Mouse (Mus musculus) Patski (cell line): ENCODE measurements around the gene C1qtnf4. TPM values are rescaled to one million over a fixed set of nuclear protein-coding genes. Genes with fewer than 3 reads are reported as not detected.

Source experiments
- ATAC-seq: fragments of 100-300 bp; one replicate; pipeline ENCODE4 v1.8.0; 2021
- CTCF ChIA-PET: fragments of 350-600 bp; sonication (Branson Sonifier 250); formaldehyde crosslinking; loops from one replicate; lab custom pipeline; 2022; ENCODE audit warnings: inconsistent platforms; lab: Charles Lee
- POLR2A ChIA-PET: fragments of 350-600 bp; sonication (Branson Sonifier 250); formaldehyde crosslinking; loops from one replicate; lab custom pipeline; 2022; ENCODE audit warnings: antibody characterized with exemption, inconsistent platforms; lab: Charles Lee
- DNase-seq: peaks from one replicate; pipeline ENCODE4 v3.0.0-alpha.2; 2011; ENCODE audit warnings: low read depth, low spot score
- H3K27me3 ChIP-seq: fragments of 371-371 bp; one replicate; pipeline ENCODE4 v1.5.1; 2021
- CTCF ChIP-seq: fragments of 100-300 bp; IDR thresholded peaks from one replicate; pipeline ENCODE4 v1.5.1; 2021
- in situ Hi-C: fragments of 300-500 bp; cut with MboI; formaldehyde crosslinking; loops from 3 replicates; pipeline ENCODE4 v1.11.1; 2018; ENCODE audit warnings: low pct_unique_long_range_greater_than_20kb, mixed read lengths
- polyA plus RNA-seq: library from polyadenylated mRNA; unstranded; gene quantifications from one replicate; pipeline ENCODE4 v1.2.3, GENCODE M21; 2021

The C1qtnf4 gene
- 0.04 TPM for polyA plus RNA-seq

- ATAC-seq (no peak), DNase-seq (no peak)
- in situ Hi-C loops, result no loop called here
- peaks cover 5% of the 10 kb centered on the region for H3K27me3 ChIP-seq
- POLR2A ChIA-PET, result no interaction called here
- TF ChIP-seq CTCF, result no peak
- CTCF ChIA-PET, result interaction anchor here (1.1 kb wide), 1 partner anchor 13 kb away, joined by 3 read pairs; no protein-coding TSS in a partner anchor
Observed at GRCm38 (mm10) chr2:90885218-90886041, at the start of gene C1qtnf4. TSS of gene C1qtnf4 (plus strand) at chr2:90885860.

- in situ Hi-C loops, result no loop called here
- POLR2A ChIA-PET, result no interaction called here
- no peak for TF ChIP-seq CTCF
- CTCF ChIA-PET, result no interaction called here
- ATAC-seq (no peak), DNase-seq (no peak)
- peaks cover 8% of the 10 kb centered on the region for H3K27me3 ChIP-seq
Observed at GRCm38 (mm10) chr2:90838621-90839020, 47.0 kb upstream of the C1qtnf4 start.

DNA sequence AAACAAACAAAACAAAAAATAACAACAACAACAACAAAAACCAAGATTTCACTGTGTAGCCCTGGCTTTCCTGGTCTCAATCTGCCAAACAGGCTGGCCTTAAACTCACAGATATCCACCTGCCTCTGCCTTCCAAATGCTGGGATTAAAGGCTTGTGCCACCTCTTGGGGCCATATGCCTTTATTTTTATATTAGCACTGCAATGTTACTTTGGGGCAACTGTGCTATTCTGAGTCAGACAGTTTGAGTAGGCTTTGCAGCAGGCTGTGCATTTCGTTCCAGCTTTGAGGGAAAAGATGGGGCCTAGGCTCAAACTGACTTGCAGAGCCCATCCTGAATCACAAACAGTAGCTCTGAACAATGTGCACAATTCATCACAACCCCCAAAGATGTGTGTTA is 42.0 kb upstream of the C1qtnf4 start:
- H3K27me3 ChIP-seq, result no peaks in the 10 kb centered on the region
- no peak for ATAC-seq
- in situ Hi-C loops, result no loop called here
- CTCF ChIA-PET, result no interaction called here
- POLR2A ChIA-PET, result no interaction called here
- TF ChIP-seq CTCF, result no peak
- no peak for DNase-seq

- POLR2A ChIA-PET, result no interaction called here
- H3K27me3 ChIP-seq, result no peaks in the 10 kb centered on the region
- CTCF ChIA-PET, result no interaction called here
- no peak for TF ChIP-seq CTCF
- DNase-seq, result no peak
- ATAC-seq, result no peak
- in situ Hi-C loops, result no loop called here
Observed at GRCm38 (mm10) chr2:90844262-90844661, 41.4 kb upstream of the C1qtnf4 start.

DNA sequence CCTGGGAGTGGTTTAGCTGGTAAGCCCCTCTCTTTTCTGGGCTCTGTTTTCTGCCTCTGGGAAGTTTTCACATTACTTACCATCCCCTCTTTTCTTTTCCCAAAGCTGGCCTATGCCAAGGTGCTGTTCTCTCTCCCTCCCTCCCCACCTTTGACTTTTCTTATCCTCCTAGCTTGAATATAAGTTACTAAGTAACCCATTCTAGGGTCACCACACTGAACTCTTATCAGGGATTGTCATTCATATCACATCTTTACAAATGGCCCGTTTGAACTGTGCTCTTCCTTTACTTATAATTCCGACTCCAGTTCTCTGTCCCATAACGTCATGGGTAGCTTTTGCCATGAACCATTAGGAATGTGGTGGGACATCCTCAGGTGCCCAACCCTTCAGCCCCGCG is 40.4 kb upstream of the C1qtnf4 start:
- POLR2A ChIA-PET, result no interaction called here
- ATAC-seq, result no peak

GRCm38 (mm10) chr2:90846171-90846570 is 39.5 kb upstream of the C1qtnf4 start:
- in situ Hi-C loops, result no loop called here
- ATAC-seq (no peak), DNase-seq (no peak)
- H3K27me3 ChIP-seq, result no peaks in the 10 kb centered on the region
- TF ChIP-seq CTCF, result no peak
- ChIA-PET CTCF (interaction anchor here (1.6 to 1.7 kb wide), 2 partner anchors 13 to 21 kb away, joined by 3 read pairs; no protein-coding TSS in a partner anchor), POLR2A (no interaction called here)

More for the DNA sequence above, 40.4 kb upstream of the C1qtnf4 start:
- CTCF ChIA-PET, result interaction anchor here (0.6 to 1.7 kb wide), 3 partner anchors 12 to 805 kb away, joined by 3 read pairs; partner anchors contain the start of genes Arhgap1 and Zfp408
- DNase-seq, result no peak
- no peaks in the 10 kb centered on the region for H3K27me3 ChIP-seq
- TF ChIP-seq CTCF, result no peak
- in situ Hi-C loops, result no loop called here

DNA sequence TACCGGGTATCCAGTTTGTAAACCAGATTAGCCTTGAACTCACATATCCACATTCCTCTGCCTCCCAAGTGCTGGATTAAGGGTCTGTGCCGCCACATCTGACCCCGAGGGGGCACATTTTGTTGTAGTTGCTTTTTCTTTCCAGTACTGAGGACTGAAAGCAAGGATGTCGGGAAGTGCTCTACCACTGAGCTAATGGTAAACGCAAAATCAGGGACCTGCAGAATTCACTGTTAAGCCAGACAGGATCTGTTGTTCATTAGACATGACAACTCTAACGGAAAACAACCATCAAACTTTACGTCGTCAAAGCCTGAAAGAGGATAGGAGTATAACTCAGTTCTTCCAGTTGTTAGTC is 39.1 kb upstream of the C1qtnf4 start:
- ChIA-PET CTCF (interaction anchor here (1.7 kb wide), 1 partner anchor 14 kb away, joined by 3 read pairs; no protein-coding TSS in a partner anchor), POLR2A (no interaction called here)
- no peaks in the 10 kb centered on the region for H3K27me3 ChIP-seq
- DNase-seq (no peak), ATAC-seq (no peak)
- TF ChIP-seq CTCF, result no peak
- in situ Hi-C loops, result no loop called here

- DNase-seq (peak; percentile 71), ATAC-seq (peak; percentile 91)
- ChIA-PET CTCF (no interaction called here), POLR2A (no interaction called here)
- in situ Hi-C loops, result no loop called here
- no peaks in the 10 kb centered on the region for H3K27me3 ChIP-seq
- TF ChIP-seq CTCF, result no peak
Observed at GRCm38 (mm10) chr2:90846955-90847680, 38.5 kb upstream of the C1qtnf4 start, which contains the start of gene Mtch2. TSS of gene Mtch2 (plus strand) at chr2:90847155.

GRCm38 (mm10) chr2:90847681-90848050 is 38.0 kb upstream of the C1qtnf4 start:
- no peak for TF ChIP-seq CTCF
- in situ Hi-C loops, result no loop called here
- ATAC-seq, result no peak
- no peaks in the 10 kb centered on the region for H3K27me3 ChIP-seq
- ChIA-PET POLR2A (no interaction called here), CTCF (no interaction called here)
- no peak for DNase-seq

DNA sequence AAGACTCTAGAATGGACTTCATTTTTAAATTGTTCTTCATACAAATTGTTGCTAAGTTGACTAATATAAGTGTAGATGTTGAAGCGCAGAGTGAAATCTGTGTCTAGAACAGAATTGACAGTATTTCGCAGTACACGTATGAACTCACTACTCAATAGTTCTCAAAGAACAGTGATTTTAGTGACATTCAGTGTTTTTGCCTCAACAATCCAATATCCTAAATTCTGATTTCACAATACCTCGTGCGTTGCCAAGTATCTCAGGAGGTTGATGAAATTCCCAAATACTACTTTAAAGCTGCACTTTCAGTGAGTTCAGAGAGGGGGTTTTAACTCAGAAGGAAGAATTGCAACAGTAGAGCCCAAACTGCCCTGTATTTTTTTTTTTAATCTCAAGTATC is 37.3 kb upstream of the C1qtnf4 start:
- ChIA-PET CTCF (no interaction called here), POLR2A (no interaction called here)
- ATAC-seq, result no peak
- no peaks in the 10 kb centered on the region for H3K27me3 ChIP-seq
- no peak for DNase-seq
- TF ChIP-seq CTCF, result no peak
- in situ Hi-C loops, result no loop called here

GRCm38 (mm10) chr2:90850401-90850800 is 35.3 kb upstream of the C1qtnf4 start:
- TF ChIP-seq CTCF, result no peak
- H3K27me3 ChIP-seq, result no peaks in the 10 kb centered on the region
- DNase-seq (no peak), ATAC-seq (no peak)
- ChIA-PET POLR2A (no interaction called here), CTCF (interaction anchor here (0.9 to 1.4 kb wide), 3 partner anchors 11 to 45 kb away, joined by 3 to 4 read pairs (median 3); no protein-coding TSS in a partner anchor)
- in situ Hi-C loops, result no loop called here
